Mouse (Mus musculus) liver, postnatal 0 days (tissue): Measurements from ENCODE around the gene Rap2c.

Experiments used
- CTCF ChIP-seq: sonication (generic); IDR thresholded peaks from 2 replicates; pipeline ENCODE4 v1.5.1; 2016; ENCODE audit warnings: antibody characterized with exemption, low read depth
- EP300 ChIP-seq: IDR thresholded peaks from 2 replicates; pipeline ENCODE4 v1.6.1; 2016; ENCODE audit warnings: antibody characterized with exemption, low read depth, mild to moderate bottlenecking

DNA sequence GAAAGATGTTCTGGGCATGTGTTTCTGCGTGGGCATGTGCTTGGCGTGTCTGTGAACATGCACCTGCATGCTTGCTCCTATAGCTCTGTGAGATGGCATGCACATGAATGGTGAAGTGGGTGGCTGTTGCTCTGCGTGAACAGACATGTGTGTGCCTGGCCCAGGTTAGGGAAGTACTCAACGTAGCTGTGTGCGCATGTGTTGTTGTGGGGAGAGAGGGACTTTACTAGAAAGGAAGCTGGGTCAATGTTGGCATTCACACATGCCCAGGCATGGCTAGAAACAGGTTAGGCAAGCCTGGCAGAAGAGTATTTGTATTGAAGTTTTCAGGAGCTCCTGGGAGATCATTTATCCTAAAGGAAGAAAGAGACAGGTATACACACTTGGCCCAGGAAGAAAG is 26.5 kb downstream of the Rap2c start:
- TF ChIP-seq EP300: no peak
- TF ChIP-seq CTCF: no peak
